Mouse (Mus musculus): Measurements from ENCODE around the gene Il10. TPM values are rescaled to one million over a fixed set of nuclear protein-coding genes. Genes with fewer than 3 reads are reported as not detected.

The Il10 gene
- total and polyA plus RNA-seq, 2 experiments from 2014 or later: not detected

DNA sequence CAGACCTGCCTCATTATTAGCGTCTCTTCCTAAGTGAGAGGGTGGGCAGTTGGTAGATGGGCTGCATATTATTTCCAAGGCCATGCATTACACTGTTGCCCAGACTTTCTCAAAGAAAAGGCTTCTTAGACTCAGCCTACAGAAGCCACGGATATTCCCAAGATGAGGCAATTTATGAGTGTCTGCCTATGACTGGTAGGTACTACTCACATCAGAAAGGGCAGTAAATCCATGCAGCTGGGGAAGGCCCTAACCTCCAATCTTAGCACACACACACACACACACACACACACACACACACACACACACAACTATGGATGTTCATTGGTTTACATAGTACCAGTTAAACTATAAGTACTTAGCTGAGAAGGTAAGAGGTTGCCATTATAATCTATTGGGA lies 17.1 kb upstream of the Il10 start:
- DNase-seq (ENCODE audit: low spot score) (no peak), ATAC-seq (no peak)
- H3K4me1 ChIP-seq (ENCODE audit: insufficient read depth, low read length): no peaks in the 10 kb centered on the region
- TF ChIP-seq CTCF (IDR thresholded peaks at IDR 0.05; ENCODE audit: low read depth): no peak
- H3K27me3 ChIP-seq (ENCODE audit: insufficient read depth, low read length): no peaks in the 10 kb centered on the region
- no peaks in the 10 kb centered on the region for H3K36me3 ChIP-seq (ENCODE audit: insufficient read depth, low read length)
- H3K4me2 ChIP-seq (ENCODE audit: low read depth, low read length): no peak overlapping the region
- no peak overlapping the region for H3K9ac ChIP-seq (replicated peaks; ENCODE audit: low read length)
- WGBS: 84% methylated on average over 2 of the region's 2 CpGs
- H3K4me3 ChIP-seq (ENCODE audit: low read length): no peak overlapping the region
- H3K27ac ChIP-seq: no peak overlapping the region
- H3K9me3 ChIP-seq (ENCODE audit: low read length): no peaks in the 10 kb centered on the region

DNA sequence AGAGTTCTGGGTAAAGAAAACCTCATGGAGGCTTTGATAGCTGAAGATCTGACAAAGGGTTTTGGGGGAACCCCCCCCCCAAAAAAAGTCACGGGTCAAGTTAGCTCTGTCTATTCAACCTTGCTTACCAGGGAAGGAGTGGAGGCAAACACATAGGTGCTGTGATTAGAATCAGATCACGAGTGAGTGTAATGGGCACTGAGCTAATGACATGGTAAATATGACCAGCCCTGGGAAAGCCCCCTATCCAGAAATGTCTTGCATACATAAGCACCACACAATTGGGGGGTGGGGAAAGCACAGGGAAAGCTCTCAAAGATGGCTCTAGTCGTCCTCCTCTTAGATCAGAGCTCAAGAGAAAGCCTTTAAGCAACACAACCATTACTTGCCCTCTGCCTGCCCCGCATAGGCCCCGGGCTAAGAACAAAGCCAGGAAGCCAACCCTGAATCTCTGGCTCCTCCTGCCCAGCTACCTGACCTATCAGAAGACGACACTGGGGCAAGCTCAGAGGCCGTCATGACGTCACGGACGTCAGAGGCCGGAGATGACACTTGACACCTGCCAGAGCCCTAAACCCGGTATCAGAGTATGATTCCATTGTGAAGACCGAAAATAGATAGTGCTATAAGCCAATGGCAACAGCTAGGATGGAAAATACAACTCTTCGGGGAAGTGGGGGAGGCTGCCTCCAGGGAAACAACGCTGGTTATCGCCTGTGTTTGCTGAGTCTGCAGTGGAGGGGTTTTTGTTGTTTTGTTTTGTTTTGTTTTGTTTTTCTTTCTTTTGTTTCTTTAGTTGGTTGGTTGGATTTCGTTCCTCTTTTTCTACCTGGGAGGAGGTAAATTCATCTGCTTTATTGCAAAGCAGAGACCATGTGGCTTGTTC lies 16.4 kb upstream of the Il10 start:
- 64% methylated on average over 17 of the region's 17 CpGs for WGBS

DNA sequence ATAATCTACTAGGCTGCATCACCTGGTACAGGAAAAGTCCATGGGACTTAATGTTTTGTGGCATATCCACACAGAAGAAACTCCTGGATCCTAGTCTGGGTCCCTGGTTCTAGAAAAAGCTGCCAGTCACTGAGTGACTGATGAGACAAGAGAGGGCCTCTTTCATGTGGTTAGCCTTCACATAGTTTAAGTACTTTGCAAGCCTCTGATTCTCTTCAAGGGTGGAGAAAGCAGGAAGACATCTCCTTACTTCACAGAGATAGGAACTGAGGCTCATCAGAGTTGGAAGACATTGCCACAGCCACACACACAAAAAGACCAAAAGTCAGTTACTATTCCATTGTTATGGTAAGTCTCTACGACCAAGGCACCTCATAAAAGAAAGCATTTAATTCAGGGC lies 13.6 kb upstream of the Il10 start:
- ATAC-seq (no peak), DNase-seq (ENCODE audit: low spot score) (no peak)
- Histone ChIP-seq H3K9me3 (ENCODE audit: low read length) (no peaks in the 10 kb centered on the region), H3K27me3 (ENCODE audit: insufficient read depth, low read length) (no peaks in the 10 kb centered on the region), H3K27ac (no peak overlapping the region), H3K4me1 (ENCODE audit: insufficient read depth, low read length) (no peaks in the 10 kb centered on the region), H3K36me3 (ENCODE audit: insufficient read depth, low read length) (no peaks in the 10 kb centered on the region), H3K4me3 (ENCODE audit: low read length) (no peak overlapping the region), H3K9ac (replicated peaks; ENCODE audit: low read length) (no peak overlapping the region), H3K4me2 (ENCODE audit: low read depth, low read length) (no peak overlapping the region)
- 79% methylated on average over 1 of the region's 1 CpGs for WGBS
- no peak for TF ChIP-seq CTCF (IDR thresholded peaks at IDR 0.05; ENCODE audit: low read depth)

More for the DNA sequence above, 16.4 kb upstream of the Il10 start:
- Histone ChIP-seq H3K4me3 (ENCODE audit: low read length) (no peak overlapping the region), H3K27ac (no peak overlapping the region), H3K9me3 (ENCODE audit: low read length) (no peaks in the 10 kb centered on the region), H3K4me1 (ENCODE audit: insufficient read depth, low read length) (no peaks in the 10 kb centered on the region), H3K27me3 (ENCODE audit: insufficient read depth, low read length) (no peaks in the 10 kb centered on the region), H3K36me3 (ENCODE audit: insufficient read depth, low read length) (no peaks in the 10 kb centered on the region), H3K4me2 (ENCODE audit: low read depth, low read length) (no peak overlapping the region), H3K9ac (replicated peaks; ENCODE audit: low read length) (no peak overlapping the region)
- no peak for DNase-seq (ENCODE audit: low spot score)
- ATAC-seq: no peak
- TF ChIP-seq CTCF (IDR thresholded peaks at IDR 0.05; ENCODE audit: low read depth): no peak

DNA sequence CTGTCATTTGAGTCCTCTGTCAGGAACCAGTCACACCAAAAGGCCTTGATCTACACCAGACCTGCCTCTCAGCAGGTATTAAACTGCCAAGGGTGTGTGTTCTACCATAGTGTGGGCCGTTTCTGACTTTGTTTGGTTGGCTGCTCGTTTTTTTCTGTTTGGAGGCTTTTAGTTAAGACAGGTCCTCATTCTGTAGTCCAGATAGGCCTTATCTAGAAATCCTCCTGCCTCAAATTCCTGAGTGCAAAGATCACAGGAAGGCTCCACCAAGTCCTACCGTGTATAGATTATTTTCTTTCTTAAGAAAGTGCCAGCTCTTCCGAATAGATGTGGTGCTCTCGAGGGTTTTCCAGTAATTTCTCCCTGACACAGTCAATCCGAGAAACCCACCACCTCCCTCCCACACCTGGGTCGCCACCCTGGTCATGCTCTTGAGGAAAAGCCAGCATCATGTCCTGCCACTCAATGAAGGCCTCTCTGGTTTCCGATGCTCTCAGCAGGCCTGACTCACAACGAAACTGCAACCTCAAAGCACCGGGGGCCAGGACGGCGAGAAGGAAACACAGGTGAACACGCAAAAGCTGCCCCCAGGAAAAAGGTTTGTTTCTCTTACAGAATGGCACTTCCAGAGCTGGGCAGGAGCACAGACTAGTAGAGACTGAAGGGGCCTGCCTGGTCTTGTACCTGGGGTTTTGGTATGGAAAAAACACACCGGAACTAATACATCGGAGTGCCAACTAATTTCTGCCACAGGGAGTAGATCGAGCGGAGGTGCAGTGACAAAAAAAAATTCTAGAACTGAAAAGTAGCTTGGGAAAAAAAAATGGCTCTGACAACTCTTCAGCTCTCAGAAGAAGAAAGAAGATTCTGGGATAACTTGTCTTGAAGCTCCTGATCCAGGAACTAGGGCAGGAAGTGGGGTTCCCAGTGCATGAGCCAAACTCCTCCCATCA lies 9.2 kb upstream of the Il10 start:
- H3K4me2 ChIP-seq (ENCODE audit: low read depth, low read length): no peak overlapping the region
- 83% methylated on average over 17 of the region's 17 CpGs for WGBS
- DNase-seq (ENCODE audit: low spot score) (no peak), ATAC-seq (no peak)
- H3K4me3 ChIP-seq (ENCODE audit: low read length): no peak overlapping the region
- TF ChIP-seq CTCF (IDR thresholded peaks at IDR 0.05; ENCODE audit: low read depth): no peak
- H3K36me3 ChIP-seq (ENCODE audit: insufficient read depth, low read length): no peaks in the 10 kb centered on the region
- no peak overlapping the region for H3K27ac ChIP-seq
- H3K27me3 ChIP-seq (ENCODE audit: insufficient read depth, low read length): no peaks in the 10 kb centered on the region
- no peaks in the 10 kb centered on the region for H3K9me3 ChIP-seq (ENCODE audit: low read length)
- no peak overlapping the region for H3K9ac ChIP-seq (replicated peaks; ENCODE audit: low read length)
- H3K4me1 ChIP-seq (ENCODE audit: insufficient read depth, low read length): no peaks in the 10 kb centered on the region

DNA sequence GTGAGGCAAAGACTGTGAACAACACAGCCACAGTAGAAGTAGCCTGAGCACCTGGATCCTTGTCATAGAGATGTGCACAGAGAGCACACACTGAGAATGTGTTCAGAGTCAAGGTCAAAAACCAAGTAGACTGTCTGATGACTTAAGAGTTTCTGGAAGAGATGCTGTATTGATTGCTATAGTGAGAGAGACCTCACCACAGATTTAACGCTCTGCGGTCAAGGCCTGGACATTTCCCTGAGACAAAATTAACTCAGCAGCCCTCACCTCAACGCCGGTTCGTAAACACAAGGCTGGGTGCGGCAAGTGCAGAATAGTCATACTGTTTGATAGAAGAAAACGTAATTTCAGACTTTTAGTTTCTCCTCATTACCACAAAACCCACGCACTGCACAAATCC lies 7.2 kb upstream of the Il10 start:
- no peak for DNase-seq (ENCODE audit: low spot score)
- Histone ChIP-seq H3K27ac (no peak overlapping the region), H3K4me3 (ENCODE audit: low read length) (no peak overlapping the region), H3K9ac (replicated peaks; ENCODE audit: low read length) (no peak overlapping the region), H3K4me1 (ENCODE audit: insufficient read depth, low read length) (no peaks in the 10 kb centered on the region), H3K27me3 (ENCODE audit: insufficient read depth, low read length) (no peaks in the 10 kb centered on the region), H3K9me3 (ENCODE audit: low read length) (no peaks in the 10 kb centered on the region), H3K36me3 (ENCODE audit: insufficient read depth, low read length) (no peaks in the 10 kb centered on the region), H3K4me2 (ENCODE audit: low read depth, low read length) (no peak overlapping the region)
- TF ChIP-seq CTCF (IDR thresholded peaks at IDR 0.05; ENCODE audit: low read depth): no peak
- 87% methylated on average over 8 of the region's 8 CpGs for WGBS
- ATAC-seq: no peak

DNA sequence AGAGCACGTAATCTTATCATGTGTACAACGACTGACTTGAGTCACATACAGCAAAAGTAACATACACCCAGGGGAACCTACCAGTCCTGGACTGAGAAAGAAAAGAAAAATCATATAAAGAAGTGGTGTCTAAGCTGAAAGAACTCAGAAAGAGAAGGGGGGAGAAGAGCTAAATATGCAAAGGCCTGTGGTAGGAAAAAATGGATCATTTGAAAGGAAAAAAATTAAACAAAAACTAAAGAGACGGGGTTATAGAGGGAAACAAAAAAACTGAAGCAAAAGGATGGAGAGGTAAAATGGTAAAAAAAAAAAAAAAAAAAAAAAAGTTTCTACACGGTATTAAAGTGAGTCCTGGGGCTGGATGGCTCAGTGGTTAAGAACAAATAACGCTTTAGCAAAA lies 5.7 kb upstream of the Il10 start:
- Histone ChIP-seq H3K9me3 (ENCODE audit: low read length) (no peaks in the 10 kb centered on the region), H3K4me1 (ENCODE audit: insufficient read depth, low read length) (no peaks in the 10 kb centered on the region), H3K27me3 (ENCODE audit: insufficient read depth, low read length) (no peaks in the 10 kb centered on the region), H3K36me3 (ENCODE audit: insufficient read depth, low read length) (no peaks in the 10 kb centered on the region), H3K27ac (no peak overlapping the region), H3K4me2 (ENCODE audit: low read depth, low read length) (no peak overlapping the region), H3K4me3 (ENCODE audit: low read length) (no peak overlapping the region), H3K9ac (replicated peaks; ENCODE audit: low read length) (no peak overlapping the region)
- ATAC-seq: no peak
- 94% methylated on average over 5 of the region's 5 CpGs for WGBS
- TF ChIP-seq CTCF (IDR thresholded peaks at IDR 0.05; ENCODE audit: low read depth): no peak
- DNase-seq (ENCODE audit: low spot score): no peak
